Mouse (Mus musculus) common myeloid progenitor, adult 5-6 weeks (primary cell): ENCODE data around the gene Adam23. TPM values are rescaled to one million over a fixed set of nuclear protein-coding genes. Genes with fewer than 3 reads are reported as not detected.

Source experiments
- ATAC-seq: replicated peaks from 2 replicates; pipeline ENCODE4 v1.8.0; 2016; ENCODE audit warnings: low read depth, mild to moderate bottlenecking, moderate TSS enrichment, inconsistent platforms; ENCODE audit not compliant: poor library complexity, severe bottlenecking
- total RNA-seq: library from RNA; stranded (forward); fragments of 200-1000, 187-1606 nt; gene quantifications from 2 replicates; pipeline ENCODE4 v1.2.3, GENCODE M21; 2017

The Adam23 gene
- total RNA-seq, 1 experiment from 2014 or later: not detected

DNA sequence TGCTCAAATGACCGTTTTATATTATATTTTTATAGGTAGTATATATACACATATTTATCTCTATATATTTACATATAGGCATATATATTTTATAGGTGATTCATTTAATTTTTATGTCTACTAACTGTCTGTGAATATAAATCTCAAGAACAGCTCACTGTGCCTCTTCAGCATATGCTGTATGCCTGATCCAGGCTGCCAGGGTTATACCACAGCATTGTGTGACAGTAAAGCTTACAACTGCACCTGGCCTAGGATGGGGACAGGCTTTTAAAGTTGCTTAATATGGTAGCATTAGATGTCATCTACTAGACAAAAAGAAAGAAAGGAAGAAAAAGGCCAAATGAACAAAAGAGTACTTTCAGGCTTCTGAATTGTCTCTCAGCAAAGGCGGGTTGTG, 27.6 kb downstream of the Adam23 start:
- no peak for ATAC-seq

DNA sequence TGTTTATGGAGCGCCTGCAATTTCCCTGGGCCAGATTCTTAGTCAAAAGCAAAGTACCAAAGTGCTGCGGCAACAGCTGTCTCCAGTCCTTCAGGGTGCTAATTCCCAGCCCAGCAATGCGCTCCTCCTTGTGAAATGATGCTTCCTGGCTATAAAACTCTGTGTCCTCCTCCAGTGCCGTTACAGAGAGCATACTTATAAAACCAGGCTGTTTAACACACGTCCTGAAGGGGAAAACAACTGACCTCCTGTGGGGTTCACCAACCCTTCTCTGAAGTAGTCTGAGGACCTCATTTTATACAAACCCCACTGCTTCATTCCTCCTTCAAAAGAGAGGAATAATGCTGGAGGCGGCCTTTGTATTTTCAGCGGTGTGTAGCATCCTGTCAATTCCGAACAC, 28.0 kb downstream of the Adam23 start:
- no peak for ATAC-seq

DNA sequence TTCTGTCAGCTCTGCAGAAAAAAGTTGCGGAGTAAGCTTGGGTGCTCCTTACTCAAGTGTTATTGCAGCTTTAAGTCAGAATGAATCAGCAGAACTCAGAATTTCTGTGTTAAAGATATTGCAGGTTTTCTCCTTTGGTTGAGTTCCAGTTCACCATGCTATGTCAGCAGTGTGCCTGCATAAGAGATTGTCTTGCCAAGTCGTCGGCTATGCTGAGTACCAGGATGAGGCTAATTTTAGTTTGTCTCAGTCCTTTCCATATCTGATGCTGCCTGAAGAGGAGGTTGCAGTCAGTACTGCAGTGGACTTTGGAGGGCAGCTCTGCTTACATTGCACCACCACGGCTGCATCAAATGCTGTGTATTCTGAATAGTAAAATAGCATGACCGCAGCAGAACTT, 33.3 kb downstream of the Adam23 start:
- ATAC-seq: no peak

DNA sequence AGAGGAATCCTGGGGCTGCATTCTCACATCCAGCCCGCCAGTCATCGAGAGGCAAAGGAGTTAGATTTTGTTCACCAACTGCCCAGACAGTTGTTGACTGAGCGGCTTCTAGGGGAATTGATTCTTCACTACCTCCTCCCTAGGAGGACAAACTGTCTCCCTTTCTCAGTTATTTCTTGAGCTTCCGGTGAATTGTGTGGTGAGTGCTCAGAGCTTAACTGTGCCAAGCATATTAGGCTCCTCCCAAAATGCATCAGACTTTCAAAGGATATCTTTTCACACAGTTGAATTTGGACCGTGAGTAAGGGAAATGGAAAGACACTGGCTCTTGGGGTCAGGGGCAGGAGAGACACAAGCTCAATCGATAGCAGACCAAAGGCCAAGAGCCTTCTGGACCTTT, 39.0 kb downstream of the Adam23 start:
- ATAC-seq: no peak

DNA sequence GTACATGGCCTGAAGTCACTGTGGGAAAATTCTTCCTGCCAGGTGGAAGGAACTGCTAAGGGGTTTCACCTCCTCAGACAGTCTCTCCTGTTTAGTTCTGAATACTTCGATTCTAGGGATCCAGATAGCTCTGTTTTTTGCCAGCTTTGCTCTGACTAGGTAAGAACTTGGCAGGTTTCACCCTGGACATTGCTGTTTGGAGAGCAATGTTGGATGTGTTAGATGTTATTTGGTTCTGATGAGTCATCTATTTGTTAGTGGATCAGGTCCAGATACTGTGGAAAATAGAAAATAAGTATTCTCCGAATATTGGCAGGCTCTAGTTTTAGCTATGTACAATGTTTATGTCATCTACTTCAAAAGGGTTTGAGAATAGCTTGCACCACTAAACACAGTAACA, 41.0 kb downstream of the Adam23 start:
- no peak for ATAC-seq

DNA sequence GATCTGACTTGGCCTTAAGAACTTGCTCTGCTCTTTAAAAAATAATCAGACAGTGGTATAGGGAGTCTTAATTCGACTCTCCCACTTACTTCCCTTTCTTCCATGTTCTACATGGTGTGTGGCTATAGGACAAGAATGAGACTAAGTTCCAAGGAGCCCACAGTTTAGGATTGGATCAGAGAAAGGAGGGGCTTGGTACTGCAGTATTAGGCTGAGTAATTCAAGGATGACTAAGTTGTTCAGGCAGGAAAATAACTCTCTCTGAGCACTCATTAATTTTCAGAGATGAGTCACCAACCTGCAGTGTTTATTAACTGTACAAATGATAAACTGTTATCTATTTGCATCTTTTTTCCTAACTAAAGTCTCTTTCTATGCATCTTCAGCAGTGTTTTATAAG, 45.3 kb downstream of the Adam23 start:
- ATAC-seq: no peak

DNA sequence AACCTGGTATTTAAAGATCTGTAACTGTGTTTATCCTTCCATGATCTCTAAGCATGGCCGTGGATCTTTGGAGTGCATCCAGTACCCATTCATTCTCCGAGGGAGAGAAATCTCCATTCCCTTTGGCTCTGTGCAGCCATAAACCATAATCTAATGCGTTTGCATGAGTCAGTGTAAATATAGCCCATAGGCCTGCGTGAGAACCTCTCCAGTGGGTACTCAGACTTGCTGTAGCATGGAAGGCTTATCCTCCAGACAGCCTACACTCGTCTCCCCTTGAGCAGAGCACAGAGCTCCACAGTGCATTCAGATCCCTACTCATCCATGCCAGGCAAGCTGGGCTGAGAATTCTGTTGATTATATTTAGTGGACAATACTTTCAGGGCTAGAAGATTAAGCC, 47.6 kb downstream of the Adam23 start:
- ATAC-seq: no peak

DNA sequence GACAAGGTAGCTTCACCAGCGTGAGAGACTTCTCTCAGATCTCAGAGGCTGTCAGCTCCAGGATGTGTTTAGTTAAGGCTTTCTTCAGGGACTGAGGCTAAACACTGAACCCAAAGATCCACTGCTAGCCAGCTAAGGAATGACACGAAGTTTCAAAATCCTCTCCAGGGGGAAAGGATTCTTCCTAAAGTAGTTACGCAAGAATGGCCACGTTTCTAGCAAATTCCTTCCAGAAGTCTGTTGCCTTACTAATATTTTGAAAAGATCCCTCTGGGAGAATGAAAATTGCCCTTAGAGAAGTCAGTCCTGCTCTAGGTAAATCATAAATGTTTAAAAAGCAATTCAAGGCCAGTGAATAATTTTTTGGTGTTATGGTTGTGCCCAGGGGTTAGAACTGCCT, 61.7 kb downstream of the Adam23 start:
- no peak for ATAC-seq

DNA sequence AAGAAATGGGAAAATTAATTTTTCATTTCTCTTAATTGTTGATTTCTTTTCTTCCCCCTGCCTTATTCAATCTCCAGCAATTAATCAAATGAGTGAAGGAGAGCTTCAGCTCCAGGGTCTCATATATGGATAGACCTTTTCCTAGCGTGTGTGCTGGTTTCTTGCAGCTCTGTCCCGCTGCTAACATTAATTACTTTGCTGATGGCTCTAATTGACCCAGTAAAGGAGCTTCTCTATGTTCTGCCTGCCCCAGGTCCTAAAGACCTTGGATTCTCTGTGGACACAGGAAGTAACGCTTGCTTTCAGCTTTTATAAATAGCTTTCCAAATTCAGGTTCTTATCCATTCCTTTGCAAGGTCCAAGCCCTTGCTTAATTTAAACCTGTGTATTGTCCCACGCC, 63.1 kb downstream of the Adam23 start:
- ATAC-seq: no peak

DNA sequence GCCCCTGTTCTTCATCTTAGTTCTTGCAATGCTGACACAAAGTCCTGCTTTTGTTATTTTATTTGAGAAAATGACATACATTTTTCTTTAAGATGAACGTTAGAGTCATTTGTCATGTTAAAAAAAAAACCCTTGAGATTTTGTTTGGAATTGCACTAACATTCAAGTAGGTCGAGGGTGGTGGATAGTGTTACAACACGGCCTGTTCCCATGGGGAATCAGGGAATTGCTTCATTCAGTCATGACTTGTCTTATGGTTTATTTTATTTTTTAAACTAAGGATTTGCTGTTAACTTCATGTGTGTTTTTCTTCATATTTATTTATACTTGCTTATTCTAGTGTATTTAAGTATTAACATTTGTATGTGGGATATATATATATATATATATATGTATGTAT, 65.7 kb downstream of the Adam23 start:
- no peak for ATAC-seq

DNA sequence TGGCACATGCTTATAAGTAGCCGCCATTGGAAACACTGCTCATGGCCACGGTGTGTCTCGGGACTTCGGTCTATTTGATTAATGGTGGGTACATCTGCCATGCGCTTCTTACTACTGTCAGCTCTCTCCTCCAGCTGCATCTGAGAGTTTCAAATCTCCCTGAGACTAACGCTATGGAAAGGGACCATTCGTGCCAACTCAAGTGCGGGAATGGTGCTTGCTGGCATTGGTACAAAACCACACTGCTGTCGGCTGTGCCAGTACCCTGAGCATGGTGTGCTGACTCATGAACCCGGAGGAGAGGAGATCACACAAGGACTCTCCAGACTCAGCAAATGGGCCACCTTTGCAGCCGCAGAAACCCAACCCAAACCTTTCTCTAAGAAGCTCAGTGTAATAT, 72.1 kb downstream of the Adam23 start:
- ATAC-seq: no peak

DNA sequence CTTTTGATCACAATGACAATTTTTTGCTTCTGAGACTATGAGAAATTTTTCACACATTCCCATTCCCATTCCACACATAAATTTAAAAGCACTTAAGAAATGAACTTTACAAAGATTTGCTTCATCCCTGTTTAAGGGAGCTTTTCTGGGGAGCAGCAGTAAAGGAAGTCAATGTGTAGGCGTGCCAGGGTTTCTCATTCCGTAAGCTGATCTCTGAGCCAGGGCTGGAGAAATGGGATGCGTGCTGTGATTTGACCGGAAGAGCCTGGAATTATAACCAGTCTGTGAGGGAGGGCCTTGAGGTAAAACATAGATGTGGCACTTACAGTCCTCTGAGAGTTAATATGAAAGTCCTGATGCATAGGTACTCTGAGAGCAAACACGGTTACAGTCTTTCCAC, 73.1 kb downstream of the Adam23 start:
- no peak for ATAC-seq

DNA sequence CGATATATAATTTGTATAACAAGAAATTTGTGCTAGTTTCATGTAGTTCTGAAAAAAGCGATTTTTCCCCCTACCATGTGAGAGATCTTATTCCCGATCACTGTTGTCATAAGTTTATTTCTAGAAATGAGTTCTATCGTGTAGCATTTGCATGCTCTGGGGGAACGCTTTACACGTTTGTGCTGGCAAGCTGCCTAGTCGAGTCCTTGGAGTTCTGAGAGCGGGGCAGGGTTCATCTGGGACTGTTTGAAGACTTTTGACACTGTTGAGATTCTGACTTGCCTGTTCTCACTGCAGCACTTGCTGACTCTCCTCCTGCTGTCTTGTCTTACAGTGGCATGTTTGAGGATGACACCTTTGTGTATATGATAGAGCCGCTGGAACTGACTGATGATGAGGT, 84.2 kb downstream of the Adam23 start:
- ATAC-seq: no peak

DNA sequence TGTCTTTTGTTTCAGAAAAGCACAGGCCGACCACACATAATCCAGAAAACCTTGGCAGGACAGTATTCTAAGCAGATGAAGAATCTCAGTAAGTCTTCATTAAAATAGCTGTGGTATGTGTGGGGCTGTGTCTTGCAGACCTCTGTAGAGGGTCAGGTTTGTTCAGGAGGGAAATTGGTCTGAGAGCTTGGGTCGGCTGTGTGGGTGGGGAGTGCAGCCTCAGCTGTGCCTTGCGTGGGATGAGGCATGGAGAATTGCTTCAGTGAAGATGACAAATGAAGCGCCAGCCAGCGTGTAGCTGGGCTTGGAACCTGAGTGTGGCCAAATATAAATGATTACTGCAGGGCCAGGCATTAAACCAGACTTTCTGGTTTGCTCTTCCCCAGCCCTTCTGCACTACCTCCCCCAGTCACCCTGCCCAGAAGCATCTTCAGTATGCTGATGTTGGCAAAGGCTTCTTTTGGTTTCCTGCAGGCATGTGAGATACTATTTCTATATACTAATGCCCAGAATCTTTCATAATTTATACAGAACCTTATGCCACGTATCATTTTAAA, 88.7 kb downstream of the Adam23 start:
- no peak for ATAC-seq

DNA sequence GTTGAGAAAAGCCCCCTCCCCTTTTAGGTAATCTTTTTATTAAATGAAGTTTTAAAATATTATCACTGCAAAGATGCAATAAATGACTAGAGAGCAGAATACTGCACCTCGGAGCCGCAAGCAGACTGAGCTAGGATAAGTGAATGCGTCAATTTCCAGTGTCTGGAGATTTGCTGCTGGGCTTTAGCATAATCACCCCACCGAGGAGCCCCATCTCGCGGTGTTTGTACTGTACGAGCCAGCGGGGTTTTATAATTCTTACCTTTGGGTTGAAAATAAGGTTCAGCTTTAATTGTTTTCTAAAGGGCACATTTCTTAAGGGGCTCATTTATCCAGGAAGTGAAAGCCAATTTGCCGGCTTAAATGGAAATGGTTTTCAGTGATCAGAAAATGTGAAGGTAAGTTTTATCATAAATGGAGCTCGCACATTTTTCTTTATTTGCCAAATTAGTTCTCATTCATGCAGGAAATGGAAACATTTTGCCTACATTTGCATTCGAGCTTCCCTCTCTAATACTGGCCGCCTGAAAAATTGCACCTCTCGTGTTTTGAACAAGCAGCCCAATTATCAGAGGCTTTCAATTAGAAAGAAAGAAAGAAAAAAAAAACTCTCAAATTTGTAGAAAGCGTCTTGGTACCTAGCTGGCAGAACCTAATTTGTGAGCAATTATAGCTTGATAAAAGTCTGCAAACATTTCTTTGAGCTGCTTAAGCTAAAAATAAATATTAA, 94.4 kb downstream of the Adam23 start:
- ATAC-seq: no peak

DNA sequence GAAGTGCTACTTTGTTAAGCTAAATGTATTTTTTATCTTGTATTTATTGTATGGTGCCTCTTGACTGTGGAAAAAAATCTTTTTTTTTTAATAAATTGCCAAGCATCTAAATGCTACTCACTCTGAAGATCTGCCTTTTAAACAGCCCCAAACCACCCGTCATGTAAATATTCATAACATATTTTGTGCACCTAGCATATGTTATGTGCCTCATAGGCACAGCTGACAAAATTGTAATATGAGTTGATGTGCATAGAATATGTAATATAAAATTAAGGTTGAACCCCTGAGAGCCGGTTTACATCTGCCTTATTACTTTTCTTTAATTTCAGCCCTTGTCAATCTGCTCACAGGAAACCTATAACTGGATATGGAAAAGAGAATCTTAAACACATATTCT, 98.4 kb downstream of the Adam23 start:
- ATAC-seq: no peak

DNA sequence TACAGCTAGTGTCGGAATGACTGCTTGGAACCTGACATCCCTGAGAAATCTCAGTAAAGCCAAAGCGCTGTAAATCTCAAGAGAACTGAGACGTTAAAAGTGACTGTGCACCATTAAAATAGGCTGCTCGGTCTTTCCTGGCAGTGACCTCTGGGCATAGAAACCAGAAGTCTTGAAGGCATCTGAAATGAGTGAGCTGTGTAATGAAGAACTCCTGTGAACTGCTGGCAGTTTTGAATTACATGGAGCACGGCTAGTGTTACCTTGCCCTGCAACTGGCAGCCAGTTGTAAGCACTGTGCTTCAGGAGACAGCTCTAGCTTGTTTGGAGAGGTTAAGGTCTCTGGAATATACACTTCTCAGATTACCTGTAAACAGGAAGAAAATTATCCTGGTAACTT, 107.3 kb downstream of the Adam23 start:
- no peak for ATAC-seq

DNA sequence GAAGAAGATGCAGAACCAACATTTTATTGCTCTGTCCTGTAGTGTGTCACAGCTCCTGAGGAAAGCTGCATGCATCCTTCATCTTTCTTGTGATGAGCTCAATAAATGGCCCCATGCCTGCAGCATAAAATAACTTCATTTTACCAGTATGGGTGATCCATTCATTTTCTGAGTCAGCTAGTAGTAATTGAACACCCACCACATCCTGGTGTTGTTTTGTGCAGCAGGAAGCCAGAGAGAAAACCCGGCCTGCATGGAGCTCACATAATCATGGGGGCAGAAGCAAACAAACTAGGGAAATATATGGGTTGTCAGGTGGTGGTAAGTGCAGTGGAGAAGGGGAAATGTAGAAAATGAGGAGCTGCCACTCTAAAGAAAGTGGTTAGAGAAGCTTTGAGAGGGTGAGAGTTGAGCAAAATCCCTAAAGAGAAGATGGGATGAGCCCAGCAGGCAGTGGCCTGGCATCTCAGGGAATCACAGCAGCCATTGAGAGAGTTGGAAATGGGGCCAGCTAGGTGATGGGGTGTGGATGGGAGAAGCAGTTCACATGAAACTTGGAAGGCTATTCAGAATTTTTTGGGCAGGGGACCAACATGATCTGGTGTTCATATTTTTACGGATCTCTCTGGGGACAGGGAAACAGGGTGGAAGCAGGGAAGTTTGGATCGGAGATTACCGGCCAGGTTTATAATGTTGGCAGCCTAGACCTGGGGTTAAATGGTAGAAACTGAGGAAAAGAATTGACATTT, 116.3 kb downstream of the Adam23 start:
- no peak for ATAC-seq

DNA sequence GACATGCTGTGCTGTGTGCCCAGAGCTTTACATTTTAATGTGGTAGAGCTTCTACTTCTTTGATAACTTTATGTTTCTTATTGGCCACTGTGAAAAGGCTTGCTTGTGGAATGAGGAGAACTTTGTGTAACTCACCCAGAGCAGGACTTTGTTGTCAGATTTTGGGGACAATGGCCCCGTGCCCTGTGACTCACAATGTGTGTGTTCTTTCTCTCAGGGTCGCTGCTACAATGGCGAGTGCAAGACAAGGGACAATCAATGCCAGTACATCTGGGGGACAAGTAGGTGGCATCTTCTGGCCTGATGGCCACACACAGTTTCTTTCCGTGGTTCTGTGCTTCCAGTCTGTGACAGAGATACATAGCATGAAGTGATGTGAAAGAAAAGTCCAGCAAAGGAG, 118.2 kb downstream of the Adam23 start:
- no peak for ATAC-seq

DNA sequence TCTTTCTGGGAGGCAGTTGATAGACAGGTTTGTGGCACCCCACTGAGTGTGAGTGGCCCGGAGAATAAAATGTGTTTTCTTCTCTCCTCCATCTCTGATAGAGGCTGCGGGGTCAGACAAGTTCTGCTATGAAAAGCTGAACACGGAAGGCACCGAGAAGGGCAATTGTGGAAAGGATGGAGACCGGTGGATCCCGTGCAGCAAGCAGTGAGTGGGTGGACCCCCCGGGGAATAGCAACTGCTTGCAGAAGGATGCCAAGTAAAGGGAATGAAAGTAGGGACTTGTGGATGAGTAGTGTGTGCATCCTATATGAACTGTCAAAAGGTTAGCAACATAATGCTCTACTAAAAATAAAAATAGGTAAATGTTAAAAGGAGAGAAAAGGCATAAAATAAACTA, 120.8 kb downstream of the Adam23 start:
- no peak for ATAC-seq

DNA sequence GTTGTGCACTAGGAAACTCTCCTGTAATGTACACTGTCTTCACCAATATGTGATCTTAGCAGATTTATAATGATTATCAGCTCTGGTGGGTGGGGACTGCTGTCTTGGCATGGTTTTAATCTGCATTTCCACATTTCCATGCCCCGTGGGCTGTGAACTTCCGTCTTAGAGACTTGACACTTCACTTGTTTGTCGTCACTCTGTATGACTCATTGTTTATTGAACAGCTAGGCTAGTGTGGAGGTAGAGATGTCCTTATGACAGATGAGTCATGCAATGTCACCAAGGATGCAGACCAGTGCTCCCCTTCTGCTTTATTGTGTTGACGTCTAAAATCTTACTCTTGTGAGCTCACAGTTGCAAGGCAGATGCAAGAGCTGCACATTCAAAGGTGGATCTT, 121.3 kb downstream of the Adam23 start:
- no peak for ATAC-seq

DNA sequence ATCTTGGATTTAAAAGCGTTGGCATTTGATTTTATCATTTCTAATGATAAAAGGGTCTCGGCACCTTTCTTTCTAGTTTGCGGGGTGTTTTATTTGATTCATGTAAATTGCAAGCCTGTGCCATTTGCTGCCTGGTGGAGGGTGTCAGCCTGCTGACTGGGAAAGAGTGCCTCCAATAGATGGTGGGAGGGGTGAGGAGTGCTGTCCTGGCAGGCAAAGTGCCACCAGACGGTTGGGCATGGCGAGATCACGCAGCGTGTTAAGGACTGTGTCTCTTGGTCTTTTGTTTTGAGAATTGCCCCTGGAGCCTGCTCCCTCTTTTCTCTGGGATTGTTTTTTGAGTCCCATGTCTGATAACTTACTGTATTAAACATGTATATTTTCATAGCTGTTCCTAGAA, 126.5 kb downstream of the Adam23 start:
- no peak for ATAC-seq
